Mouse (Mus musculus): ENCODE data around the gene Prrg3.

DNA sequence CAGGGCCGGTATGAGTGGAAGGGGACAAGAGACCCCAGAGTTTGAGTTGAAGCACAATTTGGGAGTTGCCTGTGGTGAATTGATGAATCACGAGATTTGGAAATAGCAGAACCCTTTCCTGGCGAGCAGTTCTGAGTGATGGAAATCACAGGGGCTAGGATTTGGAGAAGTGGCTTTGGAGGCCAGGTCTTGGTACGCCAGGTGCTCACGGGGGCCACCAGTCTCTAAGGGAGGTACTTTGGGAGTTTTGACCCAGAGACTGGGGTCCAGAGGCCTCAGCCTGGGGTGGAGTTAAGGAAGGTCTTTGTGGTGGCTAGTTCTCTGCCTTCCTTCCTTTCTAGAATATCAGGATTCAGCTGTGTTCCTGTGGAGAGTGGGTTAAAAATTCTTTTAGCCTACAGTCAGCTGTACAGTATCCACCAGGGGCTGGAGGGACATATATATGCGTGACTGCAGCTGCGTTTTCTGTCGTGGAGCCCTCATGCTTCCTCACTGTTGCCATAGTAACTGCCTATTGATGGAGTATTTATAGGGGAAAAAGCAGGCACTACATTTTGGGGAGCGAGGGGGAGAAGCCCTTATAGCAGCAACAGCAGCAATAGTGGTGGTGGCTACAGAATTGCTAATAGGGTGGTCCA is 970 bp downstream of the Prrg3 start:
- TF ChIP-seq EP300 (optimal IDR thresholded peaks at IDR 0.05) (no peak), CTCF (IDR thresholded peaks at IDR 0.05; ENCODE audit: low read depth) (no peak)

Measured in stomach, postnatal 0 days (tissue).